Mouse (Mus musculus) gastrocnemius, postnatal 25 days (tissue): ENCODE data around the gene Brd4. TPM values are rescaled to one million over a fixed set of nuclear protein-coding genes. Genes with fewer than 3 reads are reported as not detected.

Source experiments
- DNase-seq: peaks from one replicate; pipeline ENCODE4 v3.0.0; 2022
- total RNA-seq, 2 experiments: library from RNA; stranded (reverse); gene quantifications; 1 replicate in 1 of 2; 2 replicates in 1 of 2; pipeline ENCODE4 v1.2.3; 2021

Brd4 gene
- total RNA-seq, 2 experiments from 2014 or later: 36.6 to 37.5 TPM

- DNase-seq: no peak
These were observed 114.8 kb downstream of the Brd4 start for GRCm38 (mm10) chr17:32169518-32170225.

- peak; percentile 67 for DNase-seq
These were observed 117.8 kb downstream of the Brd4 start, which contains the start of gene Notch3 for GRCm38 (mm10) chr17:32166687-32167086. Gene Notch3 (minus strand): TSS chr17:32166852.

GRCm38 (mm10) chr17:32165803-32166595 lies 118.5 kb downstream of the Brd4 start:
- peak; percentile 39 for DNase-seq

- DNase-seq: no peak
These were observed 119.2 kb downstream of the Brd4 start for GRCm38 (mm10) chr17:32165266-32165802.

- no peak for DNase-seq
These were observed 119.7 kb downstream of the Brd4 start for GRCm38 (mm10) chr17:32164780-32165179.

- DNase-seq: peak; percentile 47
These were observed 120.4 kb downstream of the Brd4 start for GRCm38 (mm10) chr17:32163910-32164650.

- DNase-seq: peak; percentile 60
These were observed 122.2 kb downstream of the Brd4 start for GRCm38 (mm10) chr17:32162112-32162850.

- no peak for DNase-seq
These were observed 123.6 kb downstream of the Brd4 start for GRCm38 (mm10) chr17:32160882-32161281.

- no peak for DNase-seq
These were observed 125.7 kb downstream of the Brd4 start for GRCm38 (mm10) chr17:32158841-32159240.

- DNase-seq: no peak
These were observed 137.8 kb downstream of the Brd4 start for GRCm38 (mm10) chr17:32146718-32147117.

Other genes starting within 250 kb of the Brd4 start
- 1 to 10 TPM; 6.9 to 8.2 TPM for gene Rrp1b, start 248.6 kb downstream of the Brd4 start, total RNA-seq
- gene Hsf2bp, start 248.4 kb downstream of the Brd4 start, total RNA-seq: under 1 TPM; 0.92 to 0.99 TPM
- gene Notch3, start 117.9 kb downstream of the Brd4 start, total RNA-seq: 10 to 100 TPM; 12.6 to 13.4 TPM
- under 1 TPM; 0.40 to 0.46 TPM for gene Ephx3, start 95.2 kb downstream of the Brd4 start, total RNA-seq
- gene Akap8, start 36.5 kb upstream of the Brd4 start, total RNA-seq: 10 to 100 TPM; 28.2 to 37.0 TPM
- gene Akap8l, start 65.9 kb upstream of the Brd4 start, total RNA-seq: 10 to 100 TPM; 26.0 to 33.3 TPM
- gene Wiz, start 104.7 kb upstream of the Brd4 start, total RNA-seq: 10 to 100 TPM; 10.9 TPM
- under 1 TPM in 1 of 2 experiments, not detected in 1; 0.27 TPM for gene Rasal3, start 118.9 kb upstream of the Brd4 start, total RNA-seq
- gene Pglyrp2, start 139.4 kb upstream of the Brd4 start, total RNA-seq: not detected
- gene Cyp4f39, start 168.0 kb upstream of the Brd4 start, total RNA-seq: 10 to 100 TPM in 1 of 2 experiments, under 1 TPM in 1; 0.26 to 22.0 TPM
- 1 to 10 TPM; 1.5 to 2.0 TPM for gene Cyp4f17, start 221.3 kb upstream of the Brd4 start, total RNA-seq